Mouse (Mus musculus) lung, postnatal 10 days (tissue): ENCODE data around the gene Rxfp4.
A peak's percentile ranks its signal among the peaks of the same experiment; 100 is the strongest.

Source experiments
- DNase-seq: peaks from one replicate; pipeline ENCODE4 v3.0.0; 2021

Gene Rxfp4

GRCm38 (mm10) chr3:88651669-88652618 lies 998 bp downstream of the Rxfp4 start:
- no peak for DNase-seq

GRCm38 (mm10) chr3:88650713-88651504 lies 2.0 kb downstream of the Rxfp4 start:
- no peak for DNase-seq

GRCm38 (mm10) chr3:88649967-88650366 lies 3.0 kb downstream of the Rxfp4 start:
- DNase-seq: no peak

GRCm38 (mm10) chr3:88649186-88649585 lies 3.8 kb downstream of the Rxfp4 start:
- no peak for DNase-seq

GRCm38 (mm10) chr3:88648452-88649168 lies 4.3 kb downstream of the Rxfp4 start:
- DNase-seq: no peak

GRCm38 (mm10) chr3:88647779-88648413 lies 5.0 kb downstream of the Rxfp4 start:
- no peak for DNase-seq

- DNase-seq: no peak
These were observed 5.9 kb downstream of the Rxfp4 start for GRCm38 (mm10) chr3:88647076-88647475.

GRCm38 (mm10) chr3:88646426-88646995 lies 6.4 kb downstream of the Rxfp4 start:
- DNase-seq: no peak

- DNase-seq: no peak
These were observed 7.0 kb downstream of the Rxfp4 start for GRCm38 (mm10) chr3:88645937-88646336.

- no peak for DNase-seq
These were observed 9.9 kb downstream of the Rxfp4 start for GRCm38 (mm10) chr3:88643078-88643477.

GRCm38 (mm10) chr3:88640676-88641075 lies 12.3 kb downstream of the Rxfp4 start:
- peak; percentile 78 for DNase-seq

GRCm38 (mm10) chr3:88639239-88639638 lies 13.7 kb downstream of the Rxfp4 start:
- DNase-seq: no peak

- no peak for DNase-seq
These were observed 15.8 kb downstream of the Rxfp4 start for GRCm38 (mm10) chr3:88637134-88637533.

GRCm38 (mm10) chr3:88636555-88636986 lies 16.4 kb downstream of the Rxfp4 start:
- DNase-seq: no peak

- no peak for DNase-seq
These were observed 17.3 kb downstream of the Rxfp4 start for GRCm38 (mm10) chr3:88635506-88636275.

GRCm38 (mm10) chr3:88633056-88633455 lies 19.9 kb downstream of the Rxfp4 start:
- DNase-seq: no peak

- peak; percentile 54 for DNase-seq
These were observed 20.9 kb downstream of the Rxfp4 start for GRCm38 (mm10) chr3:88631921-88632587.

- DNase-seq: peak; percentile 79
These were observed 22.0 kb downstream of the Rxfp4 start for GRCm38 (mm10) chr3:88630849-88631341.

GRCm38 (mm10) chr3:88630018-88630417 lies 22.9 kb downstream of the Rxfp4 start:
- no peak for DNase-seq

- DNase-seq: no peak
These were observed 23.7 kb downstream of the Rxfp4 start for GRCm38 (mm10) chr3:88629244-88629643.

GRCm38 (mm10) chr3:88628766-88629165 lies 24.2 kb downstream of the Rxfp4 start:
- no peak for DNase-seq
